Mouse (Mus musculus): ENCODE data around the gene Taf1d. TPM values are rescaled to one million over a fixed set of nuclear protein-coding genes. Genes with fewer than 3 reads are reported as not detected.
"Not testable (repeated sequence)": the region's sequence is repeated elsewhere in the genome, so short reads cannot be mapped to it uniquely, and the experiment has no call there.

Gene Taf1d
- total RNA-seq (2022): 10 to 100 TPM; 20.3 to 33.5 (median 26.0) TPM

GRCm38 (mm10) chr9:15305503-15306397 lies at the start of gene Taf1d:
Gene Taf1d (plus strand): TSS chr9:15306214.
- peak; percentile 98 for DNase-seq (ENCODE audit: low spot score)

GRCm38 (mm10) chr9:15256214-15256613 lies 49.8 kb upstream of the Taf1d start:
- DNase-seq (ENCODE audit: low spot score): no peak

GRCm38 (mm10) chr9:15261980-15262379 lies 44.0 kb upstream of the Taf1d start:
- DNase-seq (ENCODE audit: low spot score): no peak

- no peak for DNase-seq (ENCODE audit: low spot score)
Measured at GRCm38 (mm10) chr9:15263487-15263886, 42.5 kb upstream of the Taf1d start.

GRCm38 (mm10) chr9:15273981-15274380 lies 32.0 kb upstream of the Taf1d start:
- DNase-seq (ENCODE audit: low spot score): no peak

- DNase-seq (ENCODE audit: low spot score): no peak
Measured at GRCm38 (mm10) chr9:15276855-15277254, 29.2 kb upstream of the Taf1d start.

- DNase-seq (ENCODE audit: low spot score): no peak
Measured at GRCm38 (mm10) chr9:15278343-15278742, 27.7 kb upstream of the Taf1d start.

- DNase-seq (ENCODE audit: low spot score): no peak
Measured at GRCm38 (mm10) chr9:15279139-15279648, 26.8 kb upstream of the Taf1d start.

- DNase-seq (ENCODE audit: low spot score): peak; percentile 96
Measured at GRCm38 (mm10) chr9:15279649-15280490, 26.1 kb upstream of the Taf1d start, which contains the start of gene Med17. Gene Med17 (minus strand): TSS chr9:15279931.

- no peak for DNase-seq (ENCODE audit: low spot score)
Measured at GRCm38 (mm10) chr9:15280491-15280879, 25.5 kb upstream of the Taf1d start.

GRCm38 (mm10) chr9:15285443-15285842 lies 20.6 kb upstream of the Taf1d start:
- DNase-seq (ENCODE audit: low spot score): no peak

GRCm38 (mm10) chr9:15287846-15288245 lies 18.2 kb upstream of the Taf1d start:
- no peak for DNase-seq (ENCODE audit: low spot score)

- no peak for DNase-seq (ENCODE audit: low spot score)
Measured at GRCm38 (mm10) chr9:15288402-15288801, 17.6 kb upstream of the Taf1d start.

- DNase-seq (ENCODE audit: low spot score): no peak
Measured at GRCm38 (mm10) chr9:15289251-15289650, 16.8 kb upstream of the Taf1d start.

- no peak for DNase-seq (ENCODE audit: low spot score)
Measured at GRCm38 (mm10) chr9:15297112-15297511, 8.9 kb upstream of the Taf1d start.

GRCm38 (mm10) chr9:15298451-15298850 lies 7.6 kb upstream of the Taf1d start:
- DNase-seq (ENCODE audit: low spot score): no peak

- no peak for DNase-seq (ENCODE audit: low spot score)
Measured at GRCm38 (mm10) chr9:15300056-15300455, 6.0 kb upstream of the Taf1d start.

- DNase-seq (ENCODE audit: low spot score): peak; percentile 37
Measured at GRCm38 (mm10) chr9:15301399-15301798, 4.6 kb upstream of the Taf1d start.

GRCm38 (mm10) chr9:15302006-15302405 lies 4.0 kb upstream of the Taf1d start:
- DNase-seq (ENCODE audit: low spot score): not testable (repeated sequence)

- no peak for DNase-seq (ENCODE audit: low spot score)
Measured at GRCm38 (mm10) chr9:15302881-15303280, 3.1 kb upstream of the Taf1d start.

GRCm38 (mm10) chr9:15306398-15307119 lies 545 bp downstream of the Taf1d start, which contains the start of gene 4931406C07Rik:
Gene 4931406C07Rik (minus strand): TSS chr9:15306448.
- peak; percentile 19 for DNase-seq (ENCODE audit: low spot score)
